Mouse (Mus musculus) heart, embryonic 13.5 days (tissue): ENCODE measurements around the gene Mad2l2. TPM values are rescaled to one million over a fixed set of nuclear protein-coding genes. Genes with fewer than 3 reads are reported as not detected.
A peak's percentile ranks its signal among the peaks of the same experiment; 100 is the strongest.

Experiments used
- ATAC-seq: fragments of 200-750 bp; cut with Nextera tagmentation; 2 replicates; pipeline ENCODE4 v1.8.0; 2017; ENCODE audit warnings: moderate TSS enrichment; ENCODE audit not compliant: insufficient number of reproducible peaks, low FRiP score, low TSS enrichment; ENCODE audit errors: extremely low read depth
- H3K27ac ChIP-seq: fragments of 300-500 bp; sonication (generic); replicated peaks from 2 replicates; pipeline ENCODE4 v1.5.1; 2015; ENCODE audit warnings: moderate library complexity, mild to moderate bottlenecking, inconsistent platforms
- H3K27me3 ChIP-seq: fragments of 300-500 bp; sonication (generic); replicated peaks from 2 replicates; pipeline ENCODE4 v1.6.1; 2015; ENCODE audit warnings: mild to moderate bottlenecking, inconsistent platforms
- H3K36me3 ChIP-seq: fragments of 300-500 bp; sonication (generic); 2 replicates; pipeline ENCODE4 v1.6.1; 2015; ENCODE audit warnings: mild to moderate bottlenecking, inconsistent platforms
- H3K4me1 ChIP-seq: fragments of 300-500 bp; sonication (generic); 2 replicates; pipeline ENCODE4 v1.6.1; 2015; ENCODE audit warnings: inconsistent platforms
- H3K4me2 ChIP-seq: fragments of 300-500 bp; sonication (generic); 2 replicates; pipeline ENCODE4 v1.6.1; 2015; ENCODE audit warnings: inconsistent platforms, mild to moderate bottlenecking, moderate library complexity
- H3K4me3 ChIP-seq: fragments of 300-500 bp; sonication (generic); 2 replicates; pipeline ENCODE4 v1.5.1; 2015; ENCODE audit warnings: moderate library complexity, mild to moderate bottlenecking, inconsistent platforms
- H3K9ac ChIP-seq: fragments of 300-500 bp; sonication (generic); 2 replicates; pipeline ENCODE4 v1.6.1; 2015; ENCODE audit warnings: inconsistent platforms, mild to moderate bottlenecking, moderate library complexity
- H3K9me3 ChIP-seq: fragments of 300-500 bp; sonication (generic); 2 replicates; pipeline ENCODE4 v1.6.1; 2016; ENCODE audit warnings: inconsistent platforms
- WGBS: fragments of 180-500 bp; shearing (Covaris S2); methylation state at CpG from one replicate; pipeline ENCODE4 v1.1.7; 2015; ENCODE audit warnings: mixed read lengths; 5-methylcytosine and 5-hydroxymethylcytosine counted together
- polyA plus RNA-seq: library from polyadenylated mRNA; unstranded; fragments of >200 nt; fragmentation: Nextera tagmentation; extraction: Ambion mirVana; gene quantifications from 2 replicates; pipeline ENCODE4 v1.2.1, GENCODE M21; 2015

Gene Mad2l2
- polyA plus RNA-seq, 1 experiment from 2014 or later = 33.3 TPM

DNA sequence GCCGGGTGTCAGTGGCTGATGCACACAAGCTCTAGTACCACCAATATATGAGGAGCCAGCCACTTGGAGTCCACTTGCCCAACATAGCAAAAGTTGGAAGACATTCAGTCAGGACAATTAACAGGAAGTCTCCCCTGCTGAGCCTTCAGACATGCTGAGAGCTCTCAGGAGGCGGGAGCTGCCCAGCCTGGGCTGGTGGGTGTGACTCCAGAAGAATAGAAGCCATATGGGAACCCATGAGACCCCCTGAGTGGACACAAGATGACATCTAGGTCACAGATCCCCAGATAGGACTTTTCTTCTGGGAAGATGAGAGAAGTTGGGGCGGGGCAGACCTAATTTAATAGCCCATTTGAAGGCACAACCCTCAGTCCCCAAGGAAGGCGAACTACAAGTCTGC is 41.0 kb upstream of the Mad2l2 start:
- no peaks in the 10 kb centered on the region for H3K27me3 ChIP-seq
- H3K4me1 ChIP-seq = peaks cover 34% of the 10 kb centered on the region
- H3K9ac ChIP-seq = 0 out of 2 replicates have a peak overlapping the region, but pooled peaks have one; percentile 28
- H3K4me3 ChIP-seq = no peak overlapping the region
- no peaks in the 10 kb centered on the region for H3K9me3 ChIP-seq
- no peak overlapping the region for H3K4me2 ChIP-seq
- 69% methylated on average over 4 of the region's 4 CpGs for WGBS
- no peak for ATAC-seq
- H3K27ac ChIP-seq = no peak overlapping the region
- no peaks in the 10 kb centered on the region for H3K36me3 ChIP-seq

DNA sequence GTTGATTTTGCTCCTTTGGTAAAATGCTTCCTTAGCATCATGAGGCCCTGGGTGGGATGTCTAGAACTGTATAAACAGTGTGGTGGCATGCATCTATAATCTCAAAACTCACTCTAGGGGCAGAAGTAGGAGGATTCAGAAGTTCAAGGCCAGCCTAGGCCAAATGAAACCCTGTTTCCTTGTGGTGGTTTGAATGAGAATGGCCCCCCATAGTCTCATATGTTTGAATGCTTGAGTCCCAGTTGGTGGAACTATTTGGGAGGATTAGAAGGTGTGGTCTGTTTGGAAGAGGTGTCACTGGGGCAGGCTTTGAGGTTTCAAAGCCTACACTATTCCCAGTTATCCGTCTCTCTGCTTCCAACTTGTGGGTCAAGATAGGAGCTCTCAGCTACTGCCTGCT is 39.0 kb upstream of the Mad2l2 start:
- ATAC-seq = no peak
- 93% methylated on average over 1 of the region's 1 CpGs for WGBS
- Histone ChIP-seq H3K9me3 (no peaks in the 10 kb centered on the region), H3K36me3 (no peaks in the 10 kb centered on the region), H3K27ac (no peak overlapping the region), H3K4me1 (peaks cover 15% of the 10 kb centered on the region), H3K27me3 (no peaks in the 10 kb centered on the region), H3K4me2 (no peak overlapping the region), H3K9ac (no peak overlapping the region), H3K4me3 (no peak overlapping the region)

DNA sequence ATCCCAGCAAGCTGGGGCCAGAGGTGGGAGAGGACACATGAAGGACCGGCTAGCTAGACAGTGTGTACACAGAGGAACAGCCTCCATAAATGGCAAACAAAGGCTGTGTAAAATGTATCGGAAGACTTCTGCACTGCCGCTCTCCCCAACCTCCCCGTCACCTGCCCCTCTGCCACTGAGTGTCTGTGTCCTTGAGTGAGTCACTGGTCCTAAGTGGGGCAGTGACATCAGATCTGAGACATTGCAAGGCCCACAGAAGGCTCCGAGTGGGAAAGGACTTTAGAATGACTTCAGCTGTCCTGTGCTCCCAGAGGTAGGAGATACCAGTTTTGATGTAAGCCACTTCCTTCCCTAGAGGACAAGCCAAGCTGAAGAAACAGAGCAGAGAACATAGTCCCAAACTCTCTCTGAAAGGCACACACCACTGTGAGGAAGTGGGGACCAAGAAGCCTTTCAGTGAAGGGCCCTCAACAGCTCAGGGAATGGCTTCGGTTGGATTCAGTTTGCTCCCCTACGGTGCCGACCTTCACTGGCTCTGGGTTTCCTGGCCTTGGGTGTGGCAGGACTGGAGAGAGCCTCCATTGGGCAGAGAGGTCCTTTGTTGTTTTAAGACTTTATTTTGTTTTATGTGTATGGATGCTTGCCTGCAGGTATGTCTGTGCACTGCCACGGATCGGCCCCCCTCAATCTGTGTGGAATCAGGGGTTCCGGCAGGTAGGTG is 37.5 kb upstream of the Mad2l2 start:
- Histone ChIP-seq H3K27ac (no peak overlapping the region), H3K9me3 (no peaks in the 10 kb centered on the region), H3K4me3 (no peak overlapping the region), H3K4me2 (no peak overlapping the region), H3K4me1 (peaks cover 4% of the 10 kb centered on the region), H3K36me3 (no peaks in the 10 kb centered on the region), H3K27me3 (no peaks in the 10 kb centered on the region), H3K9ac (no peak overlapping the region)
- ATAC-seq = no peak
- WGBS = 78% methylated on average over 11 of the region's 11 CpGs

DNA sequence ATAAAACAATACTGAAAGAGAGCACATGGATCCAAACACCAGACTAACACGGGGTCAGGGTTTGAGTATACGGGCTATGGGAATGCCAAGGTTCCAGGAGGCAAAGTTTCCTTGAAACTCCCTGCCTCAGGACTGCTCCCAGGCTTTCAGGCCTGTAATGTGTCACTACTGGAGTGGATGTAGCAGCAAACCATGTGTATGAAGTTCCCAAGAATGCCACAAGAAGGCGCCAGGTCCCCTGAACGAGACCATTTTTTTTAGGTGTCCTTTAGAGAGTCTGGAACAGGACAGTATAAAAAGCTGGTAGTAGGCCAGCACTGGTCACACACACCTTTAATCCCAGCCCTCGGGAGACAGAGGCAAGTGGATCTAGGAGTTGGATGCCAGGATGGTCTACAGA is 36.0 kb upstream of the Mad2l2 start:
- H3K9ac ChIP-seq = no peak overlapping the region
- no peak overlapping the region for H3K27ac ChIP-seq
- H3K36me3 ChIP-seq = no peaks in the 10 kb centered on the region
- no peak for ATAC-seq
- H3K9me3 ChIP-seq = no peaks in the 10 kb centered on the region
- H3K27me3 ChIP-seq = no peaks in the 10 kb centered on the region
- H3K4me3 ChIP-seq = no peak overlapping the region
- WGBS = 83% methylated on average over 5 of the region's 5 CpGs
- H3K4me2 ChIP-seq = no peak overlapping the region
- no peaks in the 10 kb centered on the region for H3K4me1 ChIP-seq

DNA sequence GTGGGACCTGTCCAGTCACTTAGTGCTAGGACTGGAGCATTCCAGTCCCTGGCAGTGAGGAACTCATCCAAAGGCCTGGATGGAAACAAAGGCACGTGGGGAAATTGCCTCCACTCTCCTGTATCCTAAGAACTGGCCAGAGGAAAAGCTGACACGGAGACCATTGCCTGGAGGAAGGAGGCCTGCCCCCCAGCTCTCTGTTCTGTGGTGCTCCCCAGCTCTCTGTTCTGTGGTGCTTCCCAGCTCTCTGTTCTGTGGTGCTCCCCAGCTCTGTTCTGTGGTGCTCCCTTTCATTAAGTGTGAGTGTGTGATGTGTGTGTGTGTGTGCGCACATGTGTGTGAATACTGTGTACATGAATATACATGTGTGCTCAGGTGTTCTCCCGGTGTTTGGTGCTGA is 35.1 kb upstream of the Mad2l2 start:
- no peak overlapping the region for H3K4me3 ChIP-seq
- H3K27me3 ChIP-seq = no peaks in the 10 kb centered on the region; the same call in 1 of the 2 replicates
- H3K4me2 ChIP-seq = no peak overlapping the region
- no peaks in the 10 kb centered on the region for H3K4me1 ChIP-seq
- ATAC-seq = no peak
- H3K9me3 ChIP-seq = no peaks in the 10 kb centered on the region
- H3K27ac ChIP-seq = no peak overlapping the region
- no peaks in the 10 kb centered on the region for H3K36me3 ChIP-seq
- WGBS = 80% methylated on average over 4 of the region's 4 CpGs
- no peak overlapping the region for H3K9ac ChIP-seq

DNA sequence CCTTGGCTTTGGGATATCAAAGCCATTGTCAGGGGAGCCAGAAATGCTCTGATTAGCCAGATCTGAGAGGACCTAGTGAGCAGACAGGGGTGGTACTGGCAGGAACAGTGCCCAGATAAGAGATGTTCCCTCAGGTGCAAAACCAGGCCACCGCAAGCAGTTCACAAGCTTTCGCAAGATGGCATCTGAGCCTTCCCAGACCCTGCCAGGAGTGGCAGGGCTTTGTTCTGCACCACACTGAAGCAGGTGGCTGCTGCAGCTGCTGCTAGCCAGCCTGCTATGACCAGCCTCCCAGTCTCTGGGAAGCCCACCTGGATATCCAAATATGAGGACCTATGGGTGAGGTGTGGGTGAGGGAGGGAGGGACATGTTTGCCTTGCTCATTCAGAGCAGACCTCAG is 32.2 kb upstream of the Mad2l2 start:
- H3K4me3 ChIP-seq = no peak overlapping the region
- H3K9me3 ChIP-seq = no peaks in the 10 kb centered on the region
- H3K4me1 ChIP-seq = peaks cover 8% of the 10 kb centered on the region
- ATAC-seq = no peak
- H3K9ac ChIP-seq = no peak overlapping the region
- H3K27ac ChIP-seq = no peak overlapping the region
- H3K27me3 ChIP-seq = peaks cover 9% of the 10 kb centered on the region
- no peak overlapping the region for H3K4me2 ChIP-seq
- H3K36me3 ChIP-seq = no peaks in the 10 kb centered on the region
- 83% methylated on average over 2 of the region's 2 CpGs for WGBS

DNA sequence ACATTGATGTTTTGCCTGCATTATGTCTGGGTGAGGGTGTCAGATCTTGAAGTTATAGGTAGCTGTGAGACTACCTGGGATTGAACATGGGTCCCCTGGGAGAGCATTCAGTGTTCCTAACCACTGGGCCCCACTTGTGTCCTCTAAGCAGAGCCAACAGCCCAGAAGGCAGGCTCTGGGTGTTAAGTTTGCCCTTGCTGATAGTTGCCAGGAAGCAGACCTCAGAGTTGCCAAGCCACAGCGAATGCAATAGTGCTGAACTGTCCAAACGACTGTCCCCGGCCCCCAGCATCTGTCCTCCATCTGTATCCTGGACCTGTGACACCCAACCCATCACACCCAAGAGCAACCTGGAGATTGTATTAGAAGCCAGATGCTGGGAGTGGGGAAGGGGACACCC is 31.5 kb upstream of the Mad2l2 start:
- H3K4me2 ChIP-seq = no peak overlapping the region
- whole genome bisulfite sequencing = 43% methylated on average over 3 of the region's 3 CpGs
- H3K27me3 ChIP-seq = peaks cover 9% of the 10 kb centered on the region
- H3K36me3 ChIP-seq = no peaks in the 10 kb centered on the region
- no peak overlapping the region for H3K27ac ChIP-seq
- H3K9ac ChIP-seq = no peak overlapping the region
- ATAC-seq = no peak
- no peaks in the 10 kb centered on the region for H3K9me3 ChIP-seq
- H3K4me3 ChIP-seq = no peak overlapping the region
- H3K4me1 ChIP-seq = peaks cover 8% of the 10 kb centered on the region

DNA sequence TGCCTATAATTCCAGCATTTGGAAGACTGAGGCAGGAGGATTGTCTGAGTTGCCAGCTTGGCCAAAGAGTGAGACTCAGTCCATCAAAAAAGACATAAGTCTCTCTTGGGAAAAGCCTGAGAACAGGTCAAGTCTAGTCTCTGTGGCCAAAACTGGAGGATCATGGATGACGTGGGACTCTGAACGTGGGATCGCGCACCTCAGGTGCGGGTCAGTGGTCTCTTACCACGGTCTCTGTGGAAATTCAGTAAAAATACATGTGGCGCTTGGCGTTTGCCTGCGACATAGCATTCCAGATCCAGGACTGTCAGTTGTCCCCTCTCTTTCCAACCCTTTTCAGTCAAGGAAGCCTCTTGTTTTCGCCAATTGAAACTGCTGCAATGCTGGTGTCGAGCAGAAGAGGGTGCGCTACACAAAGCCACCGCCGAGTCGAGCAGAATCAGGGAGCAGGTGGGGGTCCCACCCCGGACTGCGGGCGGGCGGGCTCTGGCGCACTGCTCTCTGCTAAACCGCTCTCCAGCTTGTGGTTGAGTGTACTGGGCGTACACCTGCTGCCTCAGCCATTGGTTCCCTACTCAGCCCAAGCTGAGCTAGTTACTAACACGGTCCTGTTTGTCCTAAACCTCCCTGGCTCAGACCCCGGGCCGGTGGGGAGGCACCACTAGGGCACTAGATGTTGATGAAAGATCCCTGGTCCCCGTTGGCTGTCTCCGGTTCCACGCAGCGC is 28.2 kb upstream of the Mad2l2 start:
- H3K9ac ChIP-seq = peak overlapping the region; percentile 74
- H3K27ac ChIP-seq = no peak overlapping the region
- WGBS = 15% methylated on average over 29 of the region's 29 CpGs
- peak overlapping the region; percentile 72 for H3K4me2 ChIP-seq
- H3K36me3 ChIP-seq = no peaks in the 10 kb centered on the region
- peaks cover 9% of the 10 kb centered on the region for H3K27me3 ChIP-seq
- ATAC-seq = peak; percentile 23; the same call in 1 of the 2 replicates
- H3K9me3 ChIP-seq = no peaks in the 10 kb centered on the region
- H3K4me1 ChIP-seq = peaks cover 15% of the 10 kb centered on the region
- H3K4me3 ChIP-seq = peak overlapping the region; percentile 41

DNA sequence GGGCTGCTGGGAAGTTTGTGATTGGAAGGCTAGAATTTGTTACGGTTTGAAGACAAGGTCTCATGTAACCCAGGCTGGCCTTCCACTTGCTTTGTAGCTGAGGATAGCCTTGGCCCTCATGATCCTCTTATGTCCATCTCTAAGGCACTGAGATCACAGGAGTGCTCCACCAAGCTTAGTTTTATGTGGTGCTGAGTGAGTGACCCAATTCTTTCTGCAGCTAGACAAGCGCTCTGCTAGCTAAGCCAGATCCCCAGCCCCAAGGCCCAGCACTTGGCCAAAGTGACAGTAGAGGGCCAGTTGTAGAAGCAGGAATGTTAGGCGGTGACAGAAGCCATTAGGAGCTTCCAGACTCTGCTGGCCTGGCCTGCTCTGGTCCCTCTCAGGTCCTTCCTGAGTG is 26.0 kb upstream of the Mad2l2 start:
- no peak for ATAC-seq
- Histone ChIP-seq H3K4me1 (peaks cover 34% of the 10 kb centered on the region), H3K9me3 (no peaks in the 10 kb centered on the region), H3K36me3 (no peaks in the 10 kb centered on the region), H3K4me2 (no peak overlapping the region), H3K27ac (no peak overlapping the region), H3K9ac (no peak overlapping the region), H3K27me3 (peaks cover 24% of the 10 kb centered on the region), H3K4me3 (no peak overlapping the region)
- WGBS = 64% methylated on average over 3 of the region's 3 CpGs

DNA sequence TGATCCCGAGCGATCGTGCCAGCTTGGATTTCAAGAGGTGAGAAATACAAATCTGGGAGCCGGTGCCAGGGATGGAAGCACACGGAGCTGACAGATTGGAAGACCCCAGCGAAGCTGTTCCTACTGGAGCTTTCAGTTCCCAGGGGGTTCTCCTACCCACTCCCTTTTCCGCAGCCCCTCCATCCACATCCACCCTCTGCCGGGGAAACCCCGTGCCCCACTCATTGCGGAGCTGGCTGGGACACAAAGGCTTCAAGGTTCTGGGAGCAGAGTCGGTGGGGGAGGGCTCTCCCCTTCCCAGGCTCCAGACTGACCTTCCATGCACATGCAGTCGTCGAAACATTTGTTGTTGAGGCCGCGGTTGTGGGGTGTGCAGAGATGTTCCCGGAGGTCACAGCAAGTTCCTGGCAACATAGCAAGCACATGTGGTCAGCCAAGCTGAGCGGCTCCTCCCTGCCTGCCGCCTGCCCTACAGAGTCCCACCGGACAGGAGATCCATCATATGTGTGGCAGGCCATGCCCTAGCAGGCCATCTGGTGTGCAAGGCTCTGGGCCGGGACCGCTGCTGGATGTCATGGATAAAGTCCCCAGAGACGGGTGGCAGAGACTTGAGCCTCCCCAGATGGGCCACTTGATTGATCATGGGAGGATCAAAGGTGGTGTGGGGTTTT is 22.4 kb upstream of the Mad2l2 start:
- H3K36me3 ChIP-seq = no peaks in the 10 kb centered on the region
- peaks cover 27% of the 10 kb centered on the region for H3K4me1 ChIP-seq
- no peaks in the 10 kb centered on the region for H3K9me3 ChIP-seq
- no peak overlapping the region for H3K27ac ChIP-seq
- H3K9ac ChIP-seq = 0 out of 2 replicates have a peak overlapping the region, but pooled peaks have one; percentile 28
- peak overlapping the region; percentile 13; the same call in 1 of the 2 replicates for H3K4me2 ChIP-seq
- 42% methylated on average over 22 of the region's 22 CpGs for WGBS
- no peak for ATAC-seq
- H3K27me3 ChIP-seq = peaks cover 18% of the 10 kb centered on the region; the same call in 1 of the 2 replicates
- H3K4me3 ChIP-seq = no peak overlapping the region

DNA sequence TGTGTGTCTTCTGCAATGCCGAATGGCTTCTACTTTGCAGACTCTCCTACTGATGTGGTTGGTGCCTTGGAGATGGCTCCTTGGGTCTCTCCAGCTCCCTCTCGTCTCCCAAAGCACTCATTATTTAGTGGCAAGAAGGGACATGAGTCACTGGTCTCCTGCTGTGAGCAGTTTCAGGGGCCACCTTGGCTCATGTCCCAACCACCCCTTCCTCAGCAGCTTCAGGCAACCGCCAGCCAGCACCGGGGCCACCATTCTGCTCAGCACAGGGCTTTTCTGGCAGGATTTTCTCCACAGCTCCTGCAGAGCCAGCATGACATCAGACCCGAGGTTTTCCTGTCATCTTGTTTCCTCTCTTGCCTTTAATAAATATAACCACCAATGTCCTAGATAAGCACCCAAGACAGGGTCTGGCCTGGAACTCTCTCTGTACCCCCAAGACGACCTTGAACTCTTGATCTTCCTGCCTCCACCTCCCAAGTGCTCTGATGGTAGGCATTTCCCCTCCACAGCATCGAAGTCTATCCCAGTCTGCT is 21.6 kb upstream of the Mad2l2 start:
- Histone ChIP-seq H3K9ac (no peak overlapping the region), H3K4me1 (peaks cover 27% of the 10 kb centered on the region), H3K9me3 (no peaks in the 10 kb centered on the region), H3K36me3 (no peaks in the 10 kb centered on the region), H3K27ac (no peak overlapping the region), H3K4me3 (no peak overlapping the region), H3K27me3 (peaks cover 20% of the 10 kb centered on the region; the same call in 1 of the 2 replicates), H3K4me2 (no peak overlapping the region)
- WGBS = 40% methylated on average over 7 of the region's 7 CpGs
- ATAC-seq = no peak
